Comparison of ENCODE assay signal across 21 mouse cellular contexts in the genomic region with DNA sequence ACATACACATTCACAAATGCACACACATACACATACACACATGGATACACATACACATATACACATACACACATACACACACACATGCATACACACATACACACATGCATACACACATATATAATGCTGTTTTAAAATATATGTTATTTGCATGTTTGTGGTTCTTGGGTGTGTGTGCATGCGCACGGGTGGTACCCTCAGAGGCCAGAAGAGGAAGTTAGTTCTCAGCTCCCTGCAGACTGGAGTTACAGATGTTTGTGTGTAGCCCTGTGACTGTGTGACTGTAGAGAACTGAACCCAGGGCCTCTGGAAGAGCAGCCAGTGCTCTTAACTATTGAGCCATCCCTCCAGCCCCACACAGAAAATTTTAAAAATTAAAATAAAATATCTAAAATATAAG. TPM values are rescaled to one million over a fixed set of nuclear protein-coding genes. Genes with fewer than 3 reads are reported as not detected.
DNase-seq lines count a peak whose midpoint lies in the region; ATAC-seq lines count a peak whose summit lies in the region.
"Had no signal": no experiment of that assay in that cellular context is flagged by ENCODE, and none has a peak within 500 bp of the region (broad histone marks: within the 10 kb centered on the region; RNA-seq: fewer than 3 reads in every experiment).

No protein-coding gene starts in this region.

- ATAC-seq in common myeloid progenitor, adult 5-6 weeks (replicated peaks; ENCODE audit: low read depth, poor library complexity, severe bottlenecking), result peak; percentile 66; the same call in 1 of the 2 replicates
- ATAC-seq in megakaryocyte progenitor cell, adult 5-6 weeks (replicated peaks; ENCODE audit: poor library complexity), result peak; percentile 65
- ATAC-seq: forebrain, embryonic 16.5 days; intestine, postnatal 0 days had no signal

- intact Hi-C loops in gastrocnemius, postnatal 36 days (cut with DNase I), result loop anchor here (5.0 kb wide), 1 partner anchor 277 kb away; no protein-coding TSS in a partner anchor

- DNase-seq in 416B (ENCODE audit: low read depth) (peak; percentile 45), A20 (ENCODE audit: low read depth, low spot score) (peak; percentile 64)
- no peak for DNase-seq in thymus, postnatal 25 days
- no peak for DNase-seq in lung, adult 18-20 months
- DNase-seq in gastrocnemius, postnatal 36 days, result no peak
- DNase-seq in cerebellum, adult 8-10 months, result no peak
- DNase-seq: adrenal gland, postnatal 10 days; adrenal gland, postnatal 36 days; cerebellum, adult 18-20 months; cerebellum, adult 9-11 months; cerebellum, postnatal 25 days; embryo, embryonic 11 days; gastrocnemius, adult 2 months; gastrocnemius, postnatal 14 days; heart, adult 18-20 months; heart, postnatal 10 days; heart, postnatal 36 days had no signal

RNA-seq across cellular contexts. Expression of a gene that starts 29.0 kb away (rescaled TPM):
- total RNA-seq in common myeloid progenitor, adult 5-6 weeks (2017), result 6.4 and 8.9 TPM in 2 replicates
- total RNA-seq in megakaryocyte progenitor cell, adult 5-6 weeks (2015), result 5.2 and 6.1 TPM in 2 replicates
- total RNA-seq in megakaryocyte progenitor cell, adult 5-6 weeks (2017), result 5.6 and 6.3 TPM in 2 replicates
- 1 to 10 TPM; 5.6 to 6.4 TPM for total RNA-seq in gastrocnemius, postnatal 36 days (2021)

Comparison
In these comparisons a context has a peak if more than half of its experiments do, and no peak if none do; other contexts are left out.
1. DNase-seq: peak in 416B (single experiment) and A20 (single experiment); none in thymus, postnatal 25 days (single experiment), lung, adult 18-20 months (0 of 2), gastrocnemius, postnatal 36 days (0 of 2) and cerebellum, adult 8-10 months (single experiment).